Mouse (Mus musculus): Measurements from ENCODE around the gene Elp5.
"Not testable (repeated sequence)": the region's sequence is repeated elsewhere in the genome, so short reads cannot be mapped to it uniquely, and the experiment has no call there.

Elp5 gene

GRCm38 (mm10) chr11:69982225-69982624 is at the start of gene Elp5:
TSS of gene Elp5 (minus strand) at chr11:69982517.
- DNase-seq (ENCODE audit: low read depth, low spot score) = no peak

GRCm38 (mm10) chr11:70031321-70031670 is 49.0 kb upstream of the Elp5 start:
- no peak for DNase-seq (ENCODE audit: low read depth, low spot score)

- no peak for DNase-seq (ENCODE audit: low read depth, low spot score)
Observed at GRCm38 (mm10) chr11:70030651-70031320, 48.5 kb upstream of the Elp5 start.

- DNase-seq (ENCODE audit: low read depth, low spot score) = no peak
Observed at GRCm38 (mm10) chr11:70029829-70030550, 47.7 kb upstream of the Elp5 start.

- DNase-seq (ENCODE audit: low read depth, low spot score) = peak; percentile 91
Observed at GRCm38 (mm10) chr11:70029130-70029801, 46.9 kb upstream of the Elp5 start.

GRCm38 (mm10) chr11:70028401-70029129 is 46.2 kb upstream of the Elp5 start:
- DNase-seq (ENCODE audit: low read depth, low spot score) = no peak

- no peak for DNase-seq (ENCODE audit: low read depth, low spot score)
Observed at GRCm38 (mm10) chr11:70027397-70027796, 45.1 kb upstream of the Elp5 start.

GRCm38 (mm10) chr11:70026689-70027088 is 44.4 kb upstream of the Elp5 start:
- peak; percentile 64 for DNase-seq (ENCODE audit: low read depth, low spot score)

- no peak for DNase-seq (ENCODE audit: low read depth, low spot score)
Observed at GRCm38 (mm10) chr11:70024151-70024514, 41.8 kb upstream of the Elp5 start.

GRCm38 (mm10) chr11:70023481-70024150 is 41.3 kb upstream of the Elp5 start:
- no peak for DNase-seq (ENCODE audit: low read depth, low spot score)

GRCm38 (mm10) chr11:70021264-70022132 is 39.2 kb upstream of the Elp5 start:
- DNase-seq (ENCODE audit: low read depth, low spot score) = peak; percentile 98

- DNase-seq (ENCODE audit: low read depth, low spot score) = peak; percentile 86
Observed at GRCm38 (mm10) chr11:70020731-70021263, 38.5 kb upstream of the Elp5 start.

GRCm38 (mm10) chr11:70020022-70020631 is 37.8 kb upstream of the Elp5 start:
- no peak for DNase-seq (ENCODE audit: low read depth, low spot score)

GRCm38 (mm10) chr11:70019495-70020021 is 37.2 kb upstream of the Elp5 start:
- no peak for DNase-seq (ENCODE audit: low read depth, low spot score)

GRCm38 (mm10) chr11:70018131-70018990 is 36.0 kb upstream of the Elp5 start:
- peak; percentile 86 for DNase-seq (ENCODE audit: low read depth, low spot score)

- DNase-seq (ENCODE audit: low read depth, low spot score) = no peak
Observed at GRCm38 (mm10) chr11:70017199-70017767, 35.0 kb upstream of the Elp5 start.

- no peak for DNase-seq (ENCODE audit: low read depth, low spot score)
Observed at GRCm38 (mm10) chr11:70016669-70017068, 34.4 kb upstream of the Elp5 start, which contains the start of gene Dlg4. TSS of gene Dlg4 (plus strand) at chr11:70016942.

- not testable (repeated sequence) for DNase-seq (ENCODE audit: low read depth, low spot score)
Observed at GRCm38 (mm10) chr11:70016177-70016576, 33.9 kb upstream of the Elp5 start.

All from forelimb bud, embryonic 11.5 days (tissue).